Mouse (Mus musculus): Measurements from ENCODE around the gene Rhox3f. TPM values are rescaled to one million over a fixed set of nuclear protein-coding genes. Genes with fewer than 3 reads are reported as not detected.

The Rhox3f gene
- not detected for polyA plus RNA-seq (2014; fragmentation: Illumina TruSeq; extraction: RNeasy Lipid Tissue Mini Kit (QIAGEN cat#74804))

DNA sequence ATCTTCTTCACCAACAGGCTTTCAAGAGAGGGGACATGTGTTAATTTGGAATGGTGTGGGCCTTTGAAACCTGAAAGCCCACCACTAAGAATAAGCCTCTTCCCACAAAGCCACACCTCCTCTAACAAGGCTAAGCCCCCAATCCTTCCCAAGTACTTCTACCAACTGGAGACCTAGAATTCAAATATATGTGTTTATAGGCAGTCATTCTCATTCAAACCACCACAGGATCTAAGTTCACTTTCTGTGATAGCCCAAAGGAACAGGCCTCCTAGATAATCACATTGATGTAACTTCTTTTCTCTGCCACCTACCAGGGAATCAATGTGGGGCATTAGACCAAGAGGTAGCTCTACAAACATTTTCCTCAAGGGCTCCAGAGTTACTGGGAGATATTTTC is at the start of gene Rhox3f:
TSS of gene Rhox3f (plus strand) at position 301 of the 400 bp plus-strand sequence.

DNA sequence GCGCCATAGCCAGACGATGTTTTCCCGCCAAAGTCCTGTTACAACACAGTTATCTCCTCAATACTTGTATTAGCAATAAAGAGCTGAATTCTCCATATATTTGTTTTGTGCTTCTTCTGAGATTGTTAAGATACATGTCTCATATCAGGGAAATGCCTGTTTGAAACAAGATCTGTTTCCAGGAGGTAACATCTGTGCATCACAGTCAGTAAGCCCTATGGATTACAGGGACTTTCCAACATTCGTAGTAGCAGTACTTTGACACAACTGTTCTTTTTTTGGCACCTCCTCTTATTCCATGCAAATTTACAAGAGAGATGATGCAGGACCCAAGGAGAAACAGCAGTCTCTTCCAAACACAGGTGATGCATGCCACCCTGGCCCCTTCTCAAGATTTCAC is 39.1 kb upstream of the Rhox3f start, which contains the start of gene Rhox3e:
TSS of gene Rhox3e (plus strand) at position 301 of the 400 bp plus-strand sequence.

DNA sequence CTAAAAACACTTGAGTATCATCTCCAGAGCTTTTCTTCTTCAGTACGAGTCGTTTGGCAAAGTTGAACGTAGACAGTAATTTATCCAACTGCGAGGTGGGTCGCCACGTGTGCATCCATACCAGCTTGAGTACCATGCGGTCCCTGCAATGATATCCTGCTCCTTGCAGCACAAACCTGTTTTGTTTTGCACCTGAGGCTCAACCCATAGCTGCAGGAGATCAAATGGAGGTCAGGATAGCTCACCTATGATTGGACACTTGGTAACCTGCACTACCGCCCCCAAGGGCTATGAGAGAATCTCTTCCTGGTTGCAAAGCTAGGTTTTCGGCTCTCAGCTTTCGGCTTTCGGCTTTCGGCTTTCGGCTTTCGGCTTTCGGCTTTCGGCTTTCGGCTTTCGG is 23.7 kb upstream of the Rhox3f start, which contains the start of gene Rhox4e:
TSS of gene Rhox4e (plus strand) at position 301 of the 400 bp plus-strand sequence.

DNA sequence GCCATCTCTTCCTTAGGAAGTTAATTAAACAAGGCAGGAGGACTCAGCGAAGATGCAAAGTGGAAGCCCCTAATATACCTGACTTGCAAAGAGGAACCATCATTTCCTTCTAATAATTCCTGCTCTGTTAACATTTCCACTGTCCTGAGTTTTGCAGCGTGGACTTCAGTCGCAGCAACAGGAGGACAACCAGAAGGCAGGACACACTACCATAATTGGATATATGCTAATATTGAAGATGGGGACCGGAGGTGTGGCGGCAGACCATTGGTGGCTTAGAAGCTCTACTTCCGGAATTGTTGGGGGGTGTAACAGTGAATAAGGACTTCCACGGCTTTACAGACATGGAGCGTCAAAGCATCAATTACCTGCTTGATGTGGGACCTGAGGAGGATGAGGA is 9.7 kb upstream of the Rhox3f start, which contains the start of gene Rhox2f:
TSS of gene Rhox2f (plus strand) at position 301 of the 400 bp plus-strand sequence.

DNA sequence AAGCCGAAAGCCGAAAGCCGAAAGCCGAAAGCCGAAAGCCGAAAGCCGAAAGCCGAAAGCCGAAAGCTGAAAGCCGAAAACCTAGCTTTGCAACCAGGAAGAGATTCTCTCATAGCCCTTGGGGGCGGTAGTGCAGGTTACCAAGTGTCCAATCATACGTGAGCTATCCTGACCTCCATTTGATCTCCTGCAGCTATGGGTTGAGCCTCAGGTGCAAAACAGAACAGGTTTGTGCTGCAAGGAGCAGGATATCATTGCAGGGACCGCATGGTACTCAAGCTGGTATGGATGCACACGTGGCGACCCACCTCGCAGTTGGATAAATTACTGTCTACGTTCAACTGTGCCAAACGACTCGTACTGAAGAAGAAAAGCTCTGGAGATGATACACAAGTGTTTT is 26.8 kb downstream of the Rhox3f start, which contains the start of gene Rhox4f:
TSS of gene Rhox4f (minus strand) at position 101 of the 400 bp plus-strand sequence.

DNA sequence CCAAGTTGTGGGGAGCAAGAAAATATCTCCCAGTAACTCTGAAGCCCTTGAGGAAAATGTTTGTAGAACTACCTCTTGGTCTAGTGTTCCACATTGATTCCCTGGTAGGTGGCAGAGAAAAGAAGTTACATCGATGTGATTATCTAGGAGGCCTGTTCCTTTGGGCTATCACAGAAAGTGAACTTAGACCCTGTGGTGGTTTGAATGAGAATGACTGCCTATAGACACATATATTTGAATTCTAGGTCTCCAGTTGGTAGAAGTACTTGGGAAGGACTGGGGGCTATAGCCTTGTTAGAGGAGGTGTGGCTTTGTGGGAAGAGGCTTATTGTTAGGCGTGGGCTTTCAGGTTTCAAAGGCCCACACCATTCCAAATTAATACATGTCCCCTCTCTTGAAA is 47.7 kb downstream of the Rhox3f start, which contains the start of gene Rhox3g:
TSS of gene Rhox3g (minus strand) at position 101 of the 400 bp plus-strand sequence.

Other genes with a start within 250 kb of the Rhox3f start
- gene Rhox3a2, start 201.0 kb upstream of the Rhox3f start, polyA plus RNA-seq (2014; fragmentation: Illumina TruSeq; extraction: RNeasy Lipid Tissue Mini Kit (QIAGEN cat#74804)), result not detected
- gene Rhox4a2, start 190.1 kb upstream of the Rhox3f start, polyA plus RNA-seq (2014; fragmentation: Illumina TruSeq; extraction: RNeasy Lipid Tissue Mini Kit (QIAGEN cat#74804)), result not detected
- not detected for gene Rhox2b, start 168.9 kb upstream of the Rhox3f start, polyA plus RNA-seq (2014; fragmentation: Illumina TruSeq; extraction: RNeasy Lipid Tissue Mini Kit (QIAGEN cat#74804))
- gene Rhox4b, start 148.5 kb upstream of the Rhox3f start, polyA plus RNA-seq (2014; fragmentation: Illumina TruSeq; extraction: RNeasy Lipid Tissue Mini Kit (QIAGEN cat#74804)), result not detected
- not detected for gene Rhox2c, start 127.3 kb upstream of the Rhox3f start, polyA plus RNA-seq (2014; fragmentation: Illumina TruSeq; extraction: RNeasy Lipid Tissue Mini Kit (QIAGEN cat#74804))
- gene Rhox3c, start 122.4 kb upstream of the Rhox3f start, polyA plus RNA-seq (2014; fragmentation: Illumina TruSeq; extraction: RNeasy Lipid Tissue Mini Kit (QIAGEN cat#74804)), result not detected
- not detected for gene Rhox4c, start 100.7 kb upstream of the Rhox3f start, polyA plus RNA-seq (2014; fragmentation: Illumina TruSeq; extraction: RNeasy Lipid Tissue Mini Kit (QIAGEN cat#74804))
- not detected for gene Rhox2d, start 87.6 kb upstream of the Rhox3f start, polyA plus RNA-seq (2014; fragmentation: Illumina TruSeq; extraction: RNeasy Lipid Tissue Mini Kit (QIAGEN cat#74804))
- gene Rhox4d, start 66.6 kb upstream of the Rhox3f start, polyA plus RNA-seq (2014; fragmentation: Illumina TruSeq; extraction: RNeasy Lipid Tissue Mini Kit (QIAGEN cat#74804)), result not detected
- gene Rhox2e, start 50.5 kb upstream of the Rhox3f start, polyA plus RNA-seq (2014; fragmentation: Illumina TruSeq; extraction: RNeasy Lipid Tissue Mini Kit (QIAGEN cat#74804)), result not detected
- not detected for gene Rhox3e, start 39.0 kb upstream of the Rhox3f start, polyA plus RNA-seq (2014; fragmentation: Illumina TruSeq; extraction: RNeasy Lipid Tissue Mini Kit (QIAGEN cat#74804))
- not detected for gene Rhox4e, start 23.6 kb upstream of the Rhox3f start, polyA plus RNA-seq (2014; fragmentation: Illumina TruSeq; extraction: RNeasy Lipid Tissue Mini Kit (QIAGEN cat#74804))
- gene Rhox2f, start 9.6 kb upstream of the Rhox3f start, polyA plus RNA-seq (2014; fragmentation: Illumina TruSeq; extraction: RNeasy Lipid Tissue Mini Kit (QIAGEN cat#74804)), result not detected
- not detected for gene Rhox4f, start 26.7 kb downstream of the Rhox3f start, polyA plus RNA-seq (2014; fragmentation: Illumina TruSeq; extraction: RNeasy Lipid Tissue Mini Kit (QIAGEN cat#74804))
- not detected for gene Rhox3g, start 47.6 kb downstream of the Rhox3f start, polyA plus RNA-seq (2014; fragmentation: Illumina TruSeq; extraction: RNeasy Lipid Tissue Mini Kit (QIAGEN cat#74804))
- not detected for gene Rhox2g, start 62.5 kb downstream of the Rhox3f start, polyA plus RNA-seq (2014; fragmentation: Illumina TruSeq; extraction: RNeasy Lipid Tissue Mini Kit (QIAGEN cat#74804))
- not detected for gene Rhox4g, start 70.3 kb downstream of the Rhox3f start, polyA plus RNA-seq (2014; fragmentation: Illumina TruSeq; extraction: RNeasy Lipid Tissue Mini Kit (QIAGEN cat#74804))
- not detected for gene Rhox3h, start 87.8 kb downstream of the Rhox3f start, polyA plus RNA-seq (2014; fragmentation: Illumina TruSeq; extraction: RNeasy Lipid Tissue Mini Kit (QIAGEN cat#74804))
- gene Rhox2h, start 92.3 kb downstream of the Rhox3f start, polyA plus RNA-seq (2014; fragmentation: Illumina TruSeq; extraction: RNeasy Lipid Tissue Mini Kit (QIAGEN cat#74804)), result not detected
- gene Rhox5, start 223.8 kb downstream of the Rhox3f start, polyA plus RNA-seq (2014; fragmentation: Illumina TruSeq; extraction: RNeasy Lipid Tissue Mini Kit (QIAGEN cat#74804)), result not detected
- not detected for gene Rhox6, start 245.9 kb downstream of the Rhox3f start, polyA plus RNA-seq (2014; fragmentation: Illumina TruSeq; extraction: RNeasy Lipid Tissue Mini Kit (QIAGEN cat#74804))